Mouse (Mus musculus) heart, postnatal 0 days (tissue): ENCODE measurements around the gene Cox6a1. TPM values are rescaled to one million over a fixed set of nuclear protein-coding genes. Genes with fewer than 3 reads are reported as not detected.
"Not testable (repeated sequence)": the region's sequence is repeated elsewhere in the genome, so short reads cannot be mapped to it uniquely, and the experiment has no call there.

ENCODE experiments used
- ATAC-seq: fragments of 200-750 bp; cut with Nextera tagmentation; 2 replicates; pipeline ENCODE4 v1.8.0; 2017; ENCODE audit warnings: low read depth, moderate number of reproducible peaks, moderate library complexity; ENCODE audit not compliant: insufficient read depth
- DNase-seq: peaks from one replicate; pipeline ENCODE4 v3.0.0-alpha.2; 2016; ENCODE audit warnings: low spot score
- H3K27ac ChIP-seq: fragments of 300-500 bp; sonication (generic); 2 replicates; pipeline ENCODE4 v1.5.1; 2014; ENCODE audit warnings: low read depth, mild to moderate bottlenecking
- H3K27me3 ChIP-seq: fragments of 300-500 bp; sonication (generic); 2 replicates; pipeline ENCODE4 v1.6.1; 2014; ENCODE audit warnings: low read length, mixed read lengths; ENCODE audit not compliant: control insufficient read depth, insufficient read depth
- H3K36me3 ChIP-seq: fragments of 300-500 bp; sonication (generic); replicated peaks from 2 replicates; pipeline ENCODE4 v1.6.1; 2014; ENCODE audit warnings: low read length, mixed read lengths; ENCODE audit not compliant: control insufficient read depth, insufficient read depth
- H3K4me1 ChIP-seq: fragments of 300-500 bp; sonication (generic); 2 replicates; pipeline ENCODE4 v1.6.1; 2014; ENCODE audit warnings: antibody characterized with exemption; ENCODE audit not compliant: control insufficient read depth, insufficient read depth
- H3K4me2 ChIP-seq: fragments of 300-500 bp; sonication (generic); 2 replicates; pipeline ENCODE4 v1.6.1; 2014; ENCODE audit warnings: low read depth, mild to moderate bottlenecking, low read length, moderate library complexity
- H3K4me3 ChIP-seq: fragments of 300-500 bp; sonication (generic); 2 replicates; pipeline ENCODE4 v1.5.1; 2014; ENCODE audit warnings: low read depth, low read length
- H3K9ac ChIP-seq: fragments of 300-500 bp; sonication (generic); replicated peaks from 2 replicates; pipeline ENCODE4 v1.6.1; 2014; ENCODE audit warnings: low read depth, low read length, mixed read lengths
- H3K9me3 ChIP-seq: fragments of 300-500 bp; sonication (generic); replicated peaks from 2 replicates; pipeline ENCODE4 v1.6.1; 2016; ENCODE audit warnings: low read length; ENCODE audit not compliant: control insufficient read depth
- CTCF ChIP-seq: IDR thresholded peaks from 2 replicates; pipeline ENCODE4 v1.5.1; 2016; ENCODE audit warnings: antibody characterized with exemption, control low read depth, low read depth
- EP300 ChIP-seq: IDR thresholded peaks from 2 replicates; pipeline ENCODE4 v1.6.1; 2016; ENCODE audit warnings: antibody characterized with exemption, low read depth
- WGBS: fragments of 180-500 bp; shearing (Covaris S2); extraction: QIAGEN DNeasy Blood & Tissue Kit; methylation state at CpG from one replicate; pipeline ENCODE4 v1.1.7; 2014; 5-methylcytosine and 5-hydroxymethylcytosine counted together
- polyA plus RNA-seq: library from polyadenylated mRNA; unstranded; fragments of >200 nt; fragmentation: Nextera tagmentation; extraction: Ambion mirVana; gene quantifications from 2 replicates; pipeline ENCODE4 v1.2.1, GENCODE M21; 2015
- total RNA-seq: library from RNA; depleted of rRNA; stranded (reverse); fragments of >200 nt; gene quantifications from 2 replicates; pipeline ENCODE4 v1.2.3, GENCODE M21; 2014; ENCODE audit warnings: low replicate concordance

Gene Cox6a1
- total and polyA plus RNA-seq, 2 experiments from 2014 or later, result 1,690 to 2,126 TPM

- TF ChIP-seq EP300 (no peak), CTCF (no peak)
- WGBS, result 63% methylated on average over 1 of the region's 1 CpGs
- Histone ChIP-seq H3K27me3 (peaks cover 14% of the 10 kb centered on the region), H3K27ac (no peak overlapping the region), H3K4me2 (no peak overlapping the region), H3K4me3 (no peak overlapping the region), H3K9me3 (no peaks in the 10 kb centered on the region), H3K36me3 (no peaks in the 10 kb centered on the region), H3K4me1 (0 out of 2 replicates have a peak, but pooled peaks cover 3% of the 10 kb centered on the region), H3K9ac (no peak overlapping the region)
- DNase-seq (no peak), ATAC-seq (no peak)
Observed at GRCm38 (mm10) chr5:115392969-115393368, 44.2 kb upstream of the Cox6a1 start.

DNA sequence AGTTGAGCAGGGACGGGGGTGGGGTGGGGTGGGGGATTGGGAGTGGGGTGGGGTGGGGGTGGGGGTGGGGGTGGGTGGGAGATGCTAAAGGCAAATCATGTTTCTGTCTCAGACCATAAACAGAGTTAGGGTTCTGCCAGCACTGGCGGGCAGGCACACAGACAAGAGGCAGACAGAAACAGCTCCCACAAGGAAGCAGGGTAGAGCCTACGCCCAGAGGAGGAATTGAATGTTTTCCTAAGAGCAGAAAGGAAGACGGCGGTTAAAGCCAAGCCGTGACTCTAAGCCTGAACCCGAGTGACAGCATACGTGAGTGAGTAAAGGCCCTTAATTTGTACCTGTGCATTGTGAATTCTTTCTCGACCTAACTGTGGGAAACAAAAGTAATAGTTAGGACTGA, 43.2 kb upstream of the Cox6a1 start:
- DNase-seq, result no peak
- WGBS, result 40% methylated on average over 9 of the region's 9 CpGs
- TF ChIP-seq EP300 (no peak), CTCF (no peak)
- Histone ChIP-seq H3K36me3 (no peaks in the 10 kb centered on the region), H3K9me3 (no peaks in the 10 kb centered on the region), H3K27ac (no peak overlapping the region), H3K9ac (no peak overlapping the region), H3K4me2 (no peak overlapping the region), H3K4me3 (no peak overlapping the region), H3K4me1 (0 out of 2 replicates have a peak, but pooled peaks cover 3% of the 10 kb centered on the region), H3K27me3 (0 out of 2 replicates have a peak, but pooled peaks cover 7% of the 10 kb centered on the region)
- ATAC-seq, result no peak

GRCm38 (mm10) chr5:115378882-115379281, 30.1 kb upstream of the Cox6a1 start:
- H3K4me2 ChIP-seq, H3K27me3 ChIP-seq, H3K4me1 ChIP-seq, DNase-seq, ATAC-seq, H3K9ac ChIP-seq, H3K9me3 ChIP-seq, H3K27ac ChIP-seq, H3K36me3 ChIP-seq, H3K4me3 ChIP-seq: not testable (repeated sequence)
- 48% methylated on average over 2 of the region's 2 CpGs for WGBS

DNA sequence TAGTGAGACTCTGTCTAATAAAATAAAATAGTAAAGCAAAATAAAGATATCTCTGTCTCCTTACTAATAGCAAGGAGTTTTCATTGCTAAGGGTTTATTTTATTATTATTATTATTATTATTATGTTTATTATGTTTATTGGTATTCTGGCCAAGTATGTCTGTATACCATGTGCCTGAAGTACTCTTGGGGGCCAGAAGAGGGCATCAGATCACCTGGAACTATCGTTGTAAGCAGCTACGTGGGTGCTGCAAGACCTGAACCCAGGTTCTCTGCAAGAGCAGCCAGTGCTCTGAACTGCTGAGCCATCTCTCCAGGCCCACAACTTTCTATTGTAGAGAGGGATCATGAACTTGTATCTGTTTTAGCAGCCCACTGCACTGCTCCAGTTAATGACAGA, 26.7 kb upstream of the Cox6a1 start:
- Histone ChIP-seq H3K27ac (no peak overlapping the region), H3K4me3 (no peak overlapping the region), H3K4me2 (no peak overlapping the region), H3K36me3 (no peaks in the 10 kb centered on the region), H3K9ac (no peak overlapping the region), H3K27me3 (peaks cover 7% of the 10 kb centered on the region; the same call in 1 of the 2 replicates), H3K9me3 (no peaks in the 10 kb centered on the region), H3K4me1 (no peaks in the 10 kb centered on the region)
- 70% methylated on average over 2 of the region's 2 CpGs for WGBS
- TF ChIP-seq EP300 (no peak), CTCF (no peak)
- DNase-seq, result no peak
- no peak for ATAC-seq

DNA sequence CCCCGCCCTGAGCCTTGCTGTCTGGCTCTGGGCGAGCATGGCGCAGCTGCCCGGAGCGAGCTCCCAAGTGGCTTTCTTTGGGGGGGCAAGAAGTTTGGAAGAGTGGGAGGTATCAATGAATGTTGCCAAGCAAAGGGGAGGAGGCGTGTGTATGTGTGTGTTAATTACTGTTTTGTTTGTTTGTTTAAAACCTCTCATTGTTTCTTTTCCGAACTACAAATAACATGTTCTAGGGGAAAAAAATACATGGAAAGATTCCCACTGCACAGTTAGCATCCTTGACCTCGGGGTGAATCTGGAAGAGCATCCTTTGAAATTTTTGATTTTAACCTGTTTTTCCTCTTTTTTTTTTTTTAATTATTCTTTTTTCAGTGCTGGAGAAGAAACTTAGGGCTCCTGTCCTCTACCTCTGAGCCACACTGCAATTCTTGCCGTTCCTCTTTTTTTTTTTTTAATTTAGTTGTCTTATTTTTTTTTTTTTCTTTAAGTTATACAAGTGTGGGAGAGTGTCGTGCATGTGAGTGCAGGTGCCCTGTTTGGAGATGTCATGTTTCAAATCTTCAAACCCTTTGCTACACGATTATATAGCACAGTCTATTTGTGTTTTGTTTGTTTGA, 25.5 kb upstream of the Cox6a1 start:
- no peak overlapping the region for H3K27ac ChIP-seq
- H3K4me1 ChIP-seq, result no peaks in the 10 kb centered on the region
- H3K9me3 ChIP-seq, result no peaks in the 10 kb centered on the region
- no peak for TF ChIP-seq EP300
- no peak for TF ChIP-seq CTCF
- ATAC-seq, result no peak
- WGBS, result 33% methylated on average over 11 of the region's 11 CpGs
- DNase-seq, result no peak
- 0 out of 2 replicates have a peak overlapping the region, but pooled peaks have one; percentile 24 for H3K9ac ChIP-seq
- peaks cover 7% of the 10 kb centered on the region; the same call in 1 of the 2 replicates for H3K27me3 ChIP-seq
- H3K4me3 ChIP-seq, result peak overlapping the region; percentile 27
- H3K4me2 ChIP-seq, result peak overlapping the region; percentile 56
- no peaks in the 10 kb centered on the region for H3K36me3 ChIP-seq
